Mouse (Mus musculus) C2C12 (cell line): ENCODE data around the gene Spert.

Source experiments
- CTCF ChIP-seq: IDR thresholded peaks from one replicate; pipeline ENCODE4 v1.5.1; 2011; ENCODE audit not compliant: control insufficient read depth, insufficient read depth, insufficient read length
- MYOG ChIP-seq: IDR thresholded peaks from one replicate; pipeline ENCODE4 v1.6.1; 2011; ENCODE audit not compliant: control insufficient read depth, insufficient read length; ENCODE audit errors: extremely low read depth
- USF1 ChIP-seq: IDR thresholded peaks from one replicate; pipeline ENCODE4 v1.6.1; 2011; ENCODE audit warnings: low read depth, mild to moderate bottlenecking, control low read depth, moderate library complexity

DNA sequence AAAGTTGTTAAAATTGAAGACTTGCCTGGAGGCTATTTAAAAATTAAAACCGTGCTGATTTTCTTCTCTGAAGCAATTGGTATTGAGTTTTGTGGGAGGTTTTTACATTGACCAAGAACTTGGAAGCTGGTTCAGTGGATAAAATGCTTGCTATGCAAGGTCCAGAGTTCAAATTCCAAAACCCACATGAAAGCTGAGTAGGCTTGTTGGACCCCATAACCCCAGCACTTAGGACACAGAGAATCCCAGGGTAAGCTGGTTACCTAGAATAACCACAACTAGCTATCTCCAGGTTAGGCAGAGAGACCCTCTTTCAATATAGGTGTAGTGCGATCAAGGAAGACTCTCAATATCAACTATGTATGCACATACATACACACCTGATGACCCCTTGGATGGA is 16.3 kb upstream of the Spert start:
- TF ChIP-seq CTCF (no peak), MYOG (no peak), USF1 (no peak)
